Mouse (Mus musculus) neural tube, embryonic 15.5 days (tissue): ENCODE data around the gene 4933403O08Rik. TPM values are rescaled to one million over a fixed set of nuclear protein-coding genes. Genes with fewer than 3 reads are reported as not detected.

Experiments used
- ATAC-seq: fragments of 200-750 bp; cut with Nextera tagmentation; 2 replicates; pipeline ENCODE4 v1.8.0; 2017; ENCODE audit warnings: mild to moderate bottlenecking, moderate TSS enrichment, moderate library complexity; ENCODE audit not compliant: low FRiP score
- H3K27ac ChIP-seq: fragments of 300-500 bp; sonication (generic); replicated peaks from 2 replicates; pipeline ENCODE4 v1.5.1; 2015; ENCODE audit warnings: mild to moderate bottlenecking, inconsistent platforms
- H3K27me3 ChIP-seq: fragments of 300-500 bp; sonication (generic); replicated peaks from 2 replicates; pipeline ENCODE4 v1.6.1; 2015; ENCODE audit warnings: inconsistent platforms
- H3K36me3 ChIP-seq: fragments of 300-500 bp; sonication (generic); 2 replicates; pipeline ENCODE4 v1.6.1; 2015; ENCODE audit warnings: inconsistent platforms
- H3K4me1 ChIP-seq: fragments of 300-500 bp; sonication (generic); 2 replicates; pipeline ENCODE4 v1.6.1; 2015; ENCODE audit warnings: inconsistent platforms
- H3K4me2 ChIP-seq: fragments of 300-500 bp; sonication (generic); 2 replicates; pipeline ENCODE4 v1.6.1; 2015; ENCODE audit warnings: inconsistent platforms, mild to moderate bottlenecking, moderate library complexity
- H3K4me3 ChIP-seq: fragments of 300-500 bp; sonication (generic); replicated peaks from 2 replicates; pipeline ENCODE4 v1.5.1; 2015; ENCODE audit warnings: mild to moderate bottlenecking, inconsistent platforms
- H3K9ac ChIP-seq: fragments of 300-500 bp; sonication (generic); replicated peaks from 2 replicates; pipeline ENCODE4 v1.6.1; 2015; ENCODE audit warnings: mild to moderate bottlenecking, inconsistent platforms
- H3K9me3 ChIP-seq: fragments of 300-500 bp; sonication (generic); replicated peaks from 2 replicates; pipeline ENCODE4 v1.6.1; 2016; ENCODE audit warnings: inconsistent platforms
- WGBS: fragments of 180-500 bp; shearing (Covaris S2); methylation state at CpG from one replicate; pipeline ENCODE4 v1.1.7; 2015; ENCODE audit warnings: mixed read lengths; 5-methylcytosine and 5-hydroxymethylcytosine counted together
- polyA plus RNA-seq: library from polyadenylated mRNA; unstranded; fragments of >200 nt; fragmentation: Nextera tagmentation; extraction: Ambion mirVana; gene quantifications from 2 replicates; pipeline ENCODE4 v1.2.1, GENCODE M21; 2015

The 4933403O08Rik gene
- polyA plus RNA-seq: 0.10 TPM in 1 of 2 replicates, not detected in the other

GRCm38 (mm10) chrX:112238749-112239148, at the start of gene 4933403O08Rik:
TSS of gene 4933403O08Rik (plus strand) at chrX:112239049.
- H3K9me3 ChIP-seq: no peaks in the 10 kb centered on the region
- no peak within 1 kb of the TSS for H3K4me2 ChIP-seq
- no peak within 1 kb of the TSS for H3K27ac ChIP-seq
- no peak for ATAC-seq
- WGBS: 92% methylated on average over 3 of the region's 3 CpGs
- H3K36me3 ChIP-seq: no peaks in the 10 kb centered on the region
- H3K4me3 ChIP-seq: no peak within 1 kb of the TSS
- H3K9ac ChIP-seq: no peak within 1 kb of the TSS
- no peaks in the 10 kb centered on the region for H3K27me3 ChIP-seq
- H3K4me1 ChIP-seq: no peaks in the 10 kb centered on the region

GRCm38 (mm10) chrX:112242916-112243315, 4.1 kb downstream of the 4933403O08Rik start:
- Histone ChIP-seq H3K9me3 (no peaks in the 10 kb centered on the region), H3K9ac (no peak overlapping the region), H3K4me3 (no peak overlapping the region), H3K36me3 (no peaks in the 10 kb centered on the region), H3K4me1 (no peaks in the 10 kb centered on the region), H3K4me2 (no peak overlapping the region), H3K27me3 (no peaks in the 10 kb centered on the region), H3K27ac (no peak overlapping the region)
- no peak for ATAC-seq
- 83% methylated on average over 1 of the region's 1 CpGs for WGBS

- Histone ChIP-seq H3K9ac (no peak overlapping the region), H3K9me3 (no peaks in the 10 kb centered on the region), H3K4me1 (no peaks in the 10 kb centered on the region), H3K4me2 (no peak overlapping the region), H3K27ac (no peak overlapping the region), H3K36me3 (no peaks in the 10 kb centered on the region), H3K27me3 (no peaks in the 10 kb centered on the region), H3K4me3 (no peak overlapping the region)
- ATAC-seq: no peak
- 79% methylated on average over 2 of the region's 2 CpGs for WGBS
These were observed 16.7 kb downstream of the 4933403O08Rik start for GRCm38 (mm10) chrX:112255513-112255912.

- Histone ChIP-seq H3K9me3 (no peaks in the 10 kb centered on the region), H3K27ac (no peak overlapping the region), H3K36me3 (no peaks in the 10 kb centered on the region), H3K4me3 (no peak overlapping the region), H3K27me3 (no peaks in the 10 kb centered on the region), H3K4me2 (no peak overlapping the region), H3K9ac (no peak overlapping the region), H3K4me1 (no peaks in the 10 kb centered on the region)
- WGBS: 65% methylated on average over 1 of the region's 1 CpGs
- ATAC-seq: no peak
These were observed 34.7 kb downstream of the 4933403O08Rik start for GRCm38 (mm10) chrX:112273550-112273949.

Other genes starting within 250 kb of the 4933403O08Rik start
- 0.54 and 0.56 TPM in 2 replicates for gene Tex16, start 228.0 kb upstream of the 4933403O08Rik start, polyA plus RNA-seq
- 18.5 and 23.2 TPM in 2 replicates for gene Apool, start 72.3 kb downstream of the 4933403O08Rik start, polyA plus RNA-seq
- gene Satl1, start 167.7 kb downstream of the 4933403O08Rik start, polyA plus RNA-seq: not detected in 2 replicates